Mouse (Mus musculus) liver, embryonic 14.5 days (tissue): ENCODE data around the gene Map3k5.

Experiments used
- CTCF ChIP-seq: IDR thresholded peaks from 2 replicates; pipeline ENCODE4 v1.5.1; 2016; ENCODE audit warnings: antibody characterized with exemption, low read depth, control low read depth
- EP300 ChIP-seq: IDR thresholded peaks from 2 replicates; pipeline ENCODE4 v1.6.1; 2016; ENCODE audit warnings: antibody characterized with exemption, low read depth

GRCm38 (mm10) chr10:19935821-19936367 lies 1.6 kb downstream of the Map3k5 start:
- TF ChIP-seq CTCF: no peak
- no peak for TF ChIP-seq EP300
